Mouse (Mus musculus): ENCODE results near the gene Ugt1a7c.
A peak's percentile ranks its signal among the peaks of the same experiment; 100 is the strongest.

Gene Ugt1a7c

DNA sequence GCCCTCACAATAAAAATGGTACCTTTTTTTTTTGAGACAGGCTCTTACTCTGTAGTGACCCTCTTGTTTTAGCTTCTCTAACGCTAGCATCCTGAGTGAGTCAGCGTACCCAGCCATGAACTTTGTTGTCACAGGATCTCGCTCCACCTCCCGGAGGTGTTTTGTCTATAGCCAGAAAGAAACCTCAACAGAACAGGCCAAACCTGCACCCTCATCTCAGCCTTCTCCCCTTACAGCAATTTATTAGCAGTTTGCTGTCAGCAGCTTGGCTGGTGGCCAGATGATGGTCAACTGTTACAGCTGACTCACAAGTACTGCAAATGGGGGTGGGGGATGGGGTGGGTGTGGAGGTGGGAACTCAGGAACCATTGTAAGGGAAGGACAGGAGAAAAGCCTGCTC, 167.4 kb downstream of the Ugt1a7c start:
- DNase-seq (ENCODE audit: low spot score), result peak; percentile 50

DNA sequence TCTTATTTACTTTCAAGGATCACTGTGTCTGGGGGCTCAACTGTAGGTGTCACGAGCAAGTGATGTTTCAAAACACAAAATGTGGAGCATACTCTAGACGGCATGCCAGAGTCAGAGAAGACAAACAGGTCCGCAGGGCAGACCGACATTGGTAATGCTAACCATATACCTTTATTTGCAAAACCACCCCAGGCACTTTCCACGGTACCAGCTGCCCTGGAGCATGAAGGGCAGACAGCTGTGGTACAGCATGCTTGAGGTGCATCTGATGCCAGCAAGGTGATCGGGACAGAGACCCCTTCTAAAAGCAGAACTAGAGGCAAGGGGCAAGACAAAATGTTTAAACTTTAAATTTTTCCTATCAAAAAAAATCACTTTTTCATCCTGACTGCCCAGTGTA, 168.1 kb downstream of the Ugt1a7c start:
- no peak for DNase-seq (ENCODE audit: low spot score)

DNA sequence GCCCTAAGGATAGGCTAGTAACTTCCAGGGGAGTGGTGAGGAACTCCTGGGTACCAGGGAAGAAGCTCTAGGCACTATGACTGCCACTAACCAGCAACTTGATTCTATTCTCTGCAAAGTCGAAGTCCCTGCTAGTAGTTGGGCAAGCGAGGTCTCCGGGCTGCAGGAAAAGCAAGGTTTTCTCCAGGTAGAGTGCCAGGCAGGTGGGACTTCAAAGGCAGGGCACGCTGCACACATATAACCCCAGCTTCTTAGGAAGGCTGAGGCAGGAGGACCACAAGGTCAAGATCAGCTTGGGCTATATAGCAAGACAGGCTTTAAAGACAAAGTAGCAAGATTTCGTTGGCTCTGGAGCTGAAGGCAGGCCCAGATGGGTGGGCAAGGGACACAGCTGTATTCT, 168.9 kb downstream of the Ugt1a7c start:
- DNase-seq (ENCODE audit: low spot score), result no peak

DNA sequence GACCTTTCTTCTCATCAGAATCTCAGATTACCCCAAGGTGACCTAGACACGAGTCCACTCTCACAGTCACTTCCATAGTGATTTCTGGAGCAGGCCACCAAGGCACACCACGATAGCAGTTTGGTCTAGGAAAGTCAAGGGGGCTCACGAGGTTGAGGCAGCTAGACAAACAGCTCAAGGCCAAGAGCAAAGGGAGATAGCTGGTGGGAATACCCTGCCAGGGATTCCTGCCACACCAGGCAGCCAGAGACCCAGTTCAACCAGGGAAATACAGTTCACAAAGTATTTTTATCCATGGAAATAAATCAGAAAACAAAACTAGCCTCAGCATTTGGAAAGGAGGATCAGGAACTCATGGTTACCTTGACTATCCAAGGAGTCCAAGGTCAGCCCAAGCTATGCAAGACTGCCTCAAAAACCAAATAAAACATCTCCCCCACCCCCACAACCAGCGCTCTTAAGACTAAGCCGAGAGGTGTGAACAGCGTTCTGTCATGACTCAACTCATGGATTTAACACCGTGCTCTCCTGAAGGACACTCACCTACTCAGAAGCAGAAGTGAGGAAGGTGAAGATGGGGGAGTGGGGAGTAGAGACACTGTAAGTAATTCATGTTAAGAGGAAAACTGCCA, 169.5 kb downstream of the Ugt1a7c start:
- DNase-seq (ENCODE audit: low spot score), result no peak

DNA sequence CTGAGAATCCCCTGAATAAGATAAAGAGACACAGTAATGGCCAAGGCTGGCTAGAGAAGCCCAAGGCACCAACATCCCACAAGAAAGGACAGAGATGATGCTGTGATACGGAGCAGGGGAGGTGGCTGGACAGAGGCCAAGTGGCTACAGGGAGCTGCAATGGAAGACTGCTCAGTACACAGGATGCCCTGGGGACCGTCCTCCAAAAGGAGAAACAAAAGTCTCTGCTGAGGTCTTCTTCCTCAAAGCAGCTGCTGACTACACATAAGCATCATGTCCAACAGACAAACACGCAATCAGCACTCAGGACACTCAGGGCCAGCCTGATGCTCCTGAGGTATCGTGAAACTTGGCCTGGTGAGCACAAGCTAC, 170.0 kb downstream of the Ugt1a7c start:
- no peak for DNase-seq (ENCODE audit: low spot score)

DNA sequence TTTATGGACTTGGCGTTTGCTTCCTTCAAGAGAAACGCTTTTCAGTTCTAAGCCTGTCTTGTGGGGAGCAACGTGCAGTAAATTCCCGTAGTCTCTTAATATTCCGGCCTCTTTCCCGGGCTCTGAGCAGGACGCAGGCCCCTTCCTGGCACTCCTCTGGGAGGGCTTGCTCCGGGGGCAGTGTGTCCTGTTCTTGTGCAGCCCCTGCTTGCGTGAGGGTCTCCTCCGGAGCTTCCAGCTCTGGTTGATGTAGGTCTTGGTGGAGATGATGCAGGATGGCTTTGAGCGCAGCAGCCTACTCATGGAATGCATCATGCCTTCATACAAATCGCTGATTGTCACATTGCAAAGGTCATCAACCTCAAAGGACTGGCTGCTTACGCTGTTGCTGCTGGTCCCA, 171.3 kb downstream of the Ugt1a7c start:
- no peak for DNase-seq (ENCODE audit: low spot score)

DNA sequence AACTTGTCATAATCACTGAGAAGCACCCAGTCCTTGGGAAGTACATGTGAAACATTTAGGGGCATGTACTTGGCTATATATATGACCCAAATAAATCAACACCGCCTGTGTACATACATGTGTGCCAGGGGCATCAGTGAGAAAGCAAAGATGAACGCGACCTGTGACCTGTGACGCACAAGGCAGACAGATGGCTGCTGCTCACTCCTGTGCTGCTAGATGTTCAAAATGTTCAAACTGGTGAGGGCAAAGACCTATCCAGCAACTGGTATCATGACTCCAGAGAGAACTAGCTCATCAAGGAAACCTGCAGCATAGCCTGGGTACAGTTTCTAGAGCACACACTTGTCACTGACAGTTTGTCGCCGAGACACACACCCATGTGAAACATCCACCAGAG, 172.6 kb downstream of the Ugt1a7c start:
- DNase-seq (ENCODE audit: low spot score), result no peak

DNA sequence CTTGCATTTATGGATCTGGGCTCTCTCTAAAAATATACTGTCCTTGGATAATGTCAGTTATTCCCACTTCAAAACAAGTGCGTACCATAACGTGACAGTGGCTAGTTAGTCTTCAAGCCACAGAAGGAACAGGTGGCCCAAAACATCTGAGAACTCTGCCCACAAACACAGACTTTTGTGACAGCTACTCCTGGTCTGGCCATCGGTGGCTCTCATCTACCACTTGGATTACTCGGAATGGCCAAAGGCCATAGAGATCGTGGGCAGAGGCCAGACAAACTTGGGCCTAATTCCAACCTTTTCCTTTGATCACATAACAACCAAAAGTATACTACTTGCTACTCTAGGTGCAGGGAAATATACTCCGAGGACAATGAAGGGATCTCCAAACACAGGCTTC, 173.2 kb downstream of the Ugt1a7c start:
- no peak for DNase-seq (ENCODE audit: low spot score)
